Mouse (Mus musculus): ENCODE results near the gene 2810021J22Rik.
"Not testable (repeated sequence)": the region's sequence is repeated elsewhere in the genome, so short reads cannot be mapped to it uniquely, and the experiment has no call there.

2810021J22Rik gene

DNA sequence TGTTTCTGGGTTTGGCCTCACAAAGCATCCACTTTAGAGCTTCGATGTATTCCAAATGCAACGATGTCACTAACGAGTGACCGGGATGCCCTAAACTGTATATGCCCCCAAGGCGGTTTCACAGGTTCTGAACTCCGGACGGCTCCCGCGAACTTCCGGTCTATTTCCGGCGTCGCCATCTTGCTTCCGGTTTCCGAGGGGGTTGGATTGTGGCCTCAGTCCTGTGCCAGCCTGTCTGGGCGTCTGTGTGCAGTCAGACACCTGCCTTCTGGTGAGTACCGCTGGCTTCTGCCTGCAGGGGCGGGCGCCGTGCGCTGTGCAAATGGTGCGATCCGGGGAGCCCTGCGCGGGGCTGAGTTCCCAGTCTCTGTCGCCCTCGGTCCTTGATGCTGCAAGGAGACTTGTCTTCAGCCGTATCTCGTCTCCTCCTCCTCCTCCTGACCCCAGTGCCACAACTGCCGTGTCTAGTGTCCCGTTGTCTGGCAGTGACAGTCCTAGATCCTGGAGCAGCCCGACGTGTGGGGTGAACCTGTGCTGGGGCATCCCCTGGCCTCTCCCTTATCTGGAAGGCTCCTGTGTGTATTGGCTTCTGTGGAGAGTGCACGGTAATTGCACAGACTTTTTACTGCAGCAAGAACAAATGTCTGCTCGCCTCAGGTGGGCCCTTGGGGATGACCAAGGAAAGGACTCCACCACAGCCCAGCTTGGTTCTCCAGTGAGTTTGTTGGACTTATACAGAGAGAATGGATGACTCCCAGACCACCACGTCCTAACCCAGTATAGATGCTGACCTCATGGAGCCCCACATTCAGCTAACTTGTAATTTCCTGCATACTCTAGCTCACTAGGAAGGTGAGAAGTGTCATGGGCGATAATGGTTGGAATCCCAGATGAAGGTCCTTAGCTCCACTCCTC, at the start of gene 2810021J22Rik:
TSS of gene 2810021J22Rik (plus strand) at position 178 of the 915 bp plus-strand sequence.
- peak; percentile 92 for DNase-seq (ENCODE audit: low read depth, low spot score)

DNA sequence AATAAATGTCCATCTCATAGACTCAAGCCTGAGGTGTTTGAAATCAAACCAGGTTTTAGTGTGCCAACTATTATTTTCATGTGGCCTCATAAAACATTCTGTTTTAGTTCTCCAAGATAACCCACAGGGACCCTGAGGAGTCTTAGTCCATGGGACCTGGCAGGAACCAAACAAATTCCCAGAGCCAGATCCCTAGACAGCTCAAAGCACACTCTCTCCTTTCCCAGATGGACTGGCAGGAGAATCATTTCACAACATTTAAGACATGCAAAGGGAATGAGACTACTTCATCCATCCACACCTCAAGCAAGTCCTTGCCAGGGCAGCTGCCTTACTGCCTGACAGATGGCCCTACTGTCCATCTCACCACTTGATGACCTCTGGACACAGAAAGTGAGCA, 38.1 kb upstream of the 2810021J22Rik start, which contains the start of gene Olfr312:
TSS of gene Olfr312 (plus strand) at position 301 of the 400 bp plus-strand sequence.
- not testable (repeated sequence) for DNase-seq (ENCODE audit: low read depth, low spot score)

DNA sequence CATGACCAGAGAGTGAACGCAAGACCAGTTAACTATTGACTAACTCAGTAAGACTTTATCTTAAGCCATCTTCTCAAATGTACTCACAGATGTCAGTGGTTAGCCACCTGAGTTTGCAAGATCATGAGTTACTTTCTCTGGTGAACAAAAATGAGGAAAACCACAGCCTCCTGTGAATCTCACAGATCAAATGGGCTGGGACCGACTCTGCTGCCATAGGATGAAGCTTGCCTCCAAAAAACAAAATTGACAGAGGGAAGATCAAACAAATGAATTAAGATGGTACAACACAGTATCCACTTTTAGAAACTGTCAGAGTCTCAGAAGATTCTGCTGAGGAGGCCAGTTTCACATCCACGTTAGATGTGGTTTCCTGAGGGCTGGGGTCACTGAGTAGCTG, 37.3 kb upstream of the 2810021J22Rik start:
- no peak for DNase-seq (ENCODE audit: low read depth, low spot score)

DNA sequence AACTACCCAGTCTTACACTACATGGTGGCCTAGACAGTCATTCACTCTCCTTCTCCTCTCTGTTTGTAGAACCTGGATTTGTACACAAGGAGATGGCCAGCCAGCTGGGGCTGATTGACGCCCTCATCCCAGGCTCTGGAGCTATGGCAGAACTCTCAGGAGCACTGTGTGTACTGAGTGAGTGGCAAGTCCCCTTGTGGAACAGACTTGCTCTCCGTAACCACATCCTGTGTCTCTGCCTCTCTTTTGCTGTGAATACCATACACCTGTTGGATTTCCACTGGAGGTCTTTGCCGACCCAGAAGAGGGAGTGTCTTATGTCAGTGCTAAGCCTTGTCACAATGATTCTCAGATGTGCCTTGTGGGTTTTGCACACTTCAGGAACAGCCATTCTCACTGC, 34.5 kb upstream of the 2810021J22Rik start:
- not testable (repeated sequence) for DNase-seq (ENCODE audit: low read depth, low spot score)

DNA sequence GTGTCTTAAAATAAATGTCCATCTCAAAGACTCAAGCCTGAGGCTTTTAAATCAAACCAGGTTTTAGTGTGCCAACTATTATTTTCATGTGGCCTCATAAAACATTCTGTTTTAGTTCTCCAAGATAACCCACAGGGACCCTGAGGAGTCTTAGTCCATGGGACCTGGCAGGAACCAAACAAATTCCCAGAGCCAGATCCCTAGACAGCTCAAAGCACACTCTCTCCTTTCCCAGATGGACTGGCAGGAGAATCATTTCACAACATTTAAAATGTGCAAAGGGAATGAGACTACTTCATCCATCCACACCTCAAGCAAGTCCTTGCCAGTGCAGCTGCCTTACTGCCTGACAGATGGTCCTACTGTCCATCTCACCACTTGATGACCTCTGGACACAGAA, 28.1 kb upstream of the 2810021J22Rik start, which contains the start of gene Olfr311:
TSS of gene Olfr311 (plus strand) at position 301 of the 400 bp plus-strand sequence.
- not testable (repeated sequence) for DNase-seq (ENCODE audit: low read depth, low spot score)

DNA sequence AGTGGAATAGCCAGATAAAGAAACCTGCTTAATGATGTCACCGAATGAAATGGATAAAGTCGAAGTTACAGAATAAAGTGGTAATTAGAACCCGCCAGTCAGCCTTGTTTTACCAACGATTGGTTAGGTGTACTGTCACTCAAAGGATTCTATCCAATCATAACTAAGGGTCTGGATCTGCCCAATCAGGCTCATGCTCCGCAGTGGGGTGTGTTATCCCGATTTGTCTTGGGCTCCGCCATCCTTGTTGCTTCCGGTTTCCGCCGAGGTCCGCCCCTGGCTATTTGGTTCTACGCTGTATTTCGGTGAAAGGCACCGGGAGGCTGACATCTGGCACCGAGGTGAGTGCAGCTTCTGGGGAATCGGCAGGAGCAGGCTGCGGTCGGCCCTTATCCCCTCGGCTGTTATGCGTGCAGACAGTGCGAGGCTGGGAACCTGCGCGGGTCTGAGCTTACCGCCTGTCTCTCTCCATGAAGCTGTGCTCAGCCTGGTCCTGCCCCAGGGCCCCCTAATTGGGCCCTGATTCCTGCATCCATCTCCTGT, 20.0 kb upstream of the 2810021J22Rik start, which contains the start of gene Gm12258:
TSS of gene Gm12258 (plus strand) at position 240 of the 543 bp plus-strand sequence.
- peak; percentile 99 for DNase-seq (ENCODE audit: low read depth, low spot score)

DNA sequence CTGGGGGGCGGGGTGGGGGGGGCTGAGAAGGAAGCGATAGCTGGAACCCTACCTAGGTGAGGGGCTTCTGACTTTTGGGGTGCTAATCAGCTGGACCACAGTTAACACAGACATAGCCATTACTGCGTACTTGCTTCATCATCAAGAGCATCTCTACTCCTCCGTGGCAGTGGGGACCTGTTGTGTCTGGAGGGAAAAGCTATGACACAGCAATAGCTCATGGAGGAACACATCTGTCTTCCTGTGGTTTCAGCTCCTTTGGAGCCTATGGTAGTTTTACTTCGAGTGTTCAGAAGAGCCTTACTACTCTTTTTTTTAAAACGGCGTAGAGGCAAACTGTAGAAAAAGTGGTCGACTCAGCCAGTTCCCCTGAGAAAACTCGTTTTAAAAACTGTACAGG, 19.4 kb upstream of the 2810021J22Rik start:
- DNase-seq (ENCODE audit: low read depth, low spot score) = peak; percentile 20

DNA sequence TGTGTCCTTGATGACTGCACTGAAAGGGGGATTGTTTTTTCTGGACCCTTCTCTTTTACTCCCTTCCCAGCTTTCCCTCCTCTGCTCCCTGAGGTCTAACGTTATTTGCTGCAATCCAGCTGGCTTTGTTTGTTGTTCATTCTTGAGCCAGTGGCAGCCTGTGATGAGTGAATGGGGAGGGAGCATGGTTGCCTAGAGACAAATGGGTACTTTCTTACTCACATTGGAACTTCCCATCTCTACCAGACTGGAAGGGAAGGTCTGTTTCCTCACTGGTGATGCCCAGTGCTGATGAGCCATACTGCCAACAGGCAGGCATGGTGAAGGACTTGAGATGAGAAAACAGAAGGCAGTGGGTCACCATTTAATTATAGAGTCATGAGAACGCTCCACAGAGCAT, 17.3 kb upstream of the 2810021J22Rik start:
- no peak for DNase-seq (ENCODE audit: low read depth, low spot score)

DNA sequence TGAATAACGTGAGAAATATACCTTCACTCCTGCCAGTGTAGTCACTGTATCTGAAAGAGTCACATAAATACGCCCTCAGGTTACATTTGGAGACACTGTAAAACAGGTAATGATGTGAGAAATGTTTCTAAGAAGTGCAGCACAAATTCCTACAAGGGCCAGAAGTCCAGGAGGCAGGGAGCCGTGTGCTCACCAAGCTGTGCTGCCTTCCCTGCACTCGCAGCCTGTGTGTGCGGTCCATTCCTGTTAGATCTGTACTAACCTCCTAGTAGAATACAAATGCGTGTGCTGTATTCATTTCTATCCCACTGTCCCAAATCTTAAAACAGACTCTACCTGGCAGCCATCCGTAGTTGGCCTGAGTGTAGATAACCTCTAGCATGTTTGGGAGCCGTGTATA, 6.3 kb upstream of the 2810021J22Rik start:
- DNase-seq (ENCODE audit: low read depth, low spot score) = no peak

DNA sequence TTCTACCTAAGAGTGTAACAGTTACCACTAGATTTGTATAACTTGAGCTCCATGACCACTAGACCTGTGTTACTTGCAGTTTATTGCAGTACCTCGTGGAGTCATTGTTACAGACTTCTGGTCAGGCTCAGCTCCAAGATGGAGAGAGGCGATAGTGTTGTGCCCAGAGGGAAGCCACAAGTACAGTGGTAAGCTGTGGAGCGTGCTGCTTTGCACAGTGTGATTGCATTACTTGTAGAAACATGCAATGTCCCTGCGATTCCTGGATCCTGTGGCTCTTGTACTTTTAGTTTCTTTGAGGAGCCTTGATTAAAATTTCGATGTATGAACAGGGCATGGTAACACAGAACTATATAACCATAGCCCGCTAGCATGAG, 926 bp downstream of the 2810021J22Rik start:
- DNase-seq (ENCODE audit: low read depth, low spot score) = no peak

DNA sequence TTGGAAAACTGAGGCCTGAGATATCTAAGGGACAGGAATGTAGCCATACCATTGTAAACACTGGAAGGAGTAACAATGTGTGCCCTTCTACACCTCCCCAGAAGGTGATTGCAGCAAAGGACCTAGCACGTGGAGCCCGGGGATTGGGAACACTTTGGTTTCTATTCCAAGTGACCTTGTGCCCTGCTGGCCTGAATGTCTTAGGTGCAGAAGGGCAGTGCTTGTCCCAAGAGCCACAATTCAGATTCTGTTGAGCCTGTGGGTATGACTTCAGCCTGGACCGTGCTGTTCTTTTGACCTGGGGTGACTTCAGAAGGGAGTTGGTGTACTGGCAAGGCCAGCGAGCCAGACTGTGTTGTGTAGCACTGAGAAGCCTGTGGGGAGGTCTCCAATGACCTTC, 3.9 kb downstream of the 2810021J22Rik start:
- DNase-seq (ENCODE audit: low read depth, low spot score) = no peak

DNA sequence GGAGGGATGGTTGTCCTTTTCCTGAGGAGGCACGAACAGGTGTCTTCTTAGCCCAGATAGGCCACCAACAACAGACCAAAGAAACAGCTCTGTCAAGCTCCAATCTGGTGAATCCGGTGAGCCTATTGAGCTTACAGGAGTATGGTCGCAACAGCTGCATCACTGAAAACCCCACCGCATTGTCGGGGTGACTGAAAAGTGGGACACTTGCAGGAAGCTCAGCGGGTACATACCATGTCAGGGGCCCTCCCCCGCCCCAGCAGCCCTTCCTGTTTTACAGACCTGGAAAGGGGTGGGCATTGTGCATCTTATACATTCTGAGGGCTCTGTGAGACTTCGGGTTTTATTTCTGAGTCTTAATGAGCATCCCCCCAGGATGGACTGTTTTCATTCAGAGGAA, 16.7 kb downstream of the 2810021J22Rik start:
- DNase-seq (ENCODE audit: low read depth, low spot score) = no peak

DNA sequence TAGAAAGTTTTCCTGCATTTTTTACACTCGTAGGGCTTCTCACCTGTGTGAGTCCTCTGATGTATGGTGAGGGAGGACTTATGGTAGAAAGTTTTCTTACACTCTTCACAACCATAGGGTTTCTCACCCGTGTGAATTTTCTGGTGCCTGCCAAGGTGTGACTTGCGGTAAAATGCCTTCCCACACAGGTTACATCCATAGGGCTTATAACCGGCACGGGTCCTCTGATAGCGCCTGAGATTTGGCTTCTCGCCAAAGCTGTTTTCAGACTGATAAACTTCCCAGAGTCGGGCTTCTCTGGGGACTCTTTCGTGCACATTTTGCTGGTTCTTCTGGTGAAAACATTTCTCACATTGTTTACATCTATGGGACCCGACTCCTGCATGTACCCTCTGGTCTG, 23.5 kb downstream of the 2810021J22Rik start:
- DNase-seq (ENCODE audit: low read depth, low spot score) = no peak

DNA sequence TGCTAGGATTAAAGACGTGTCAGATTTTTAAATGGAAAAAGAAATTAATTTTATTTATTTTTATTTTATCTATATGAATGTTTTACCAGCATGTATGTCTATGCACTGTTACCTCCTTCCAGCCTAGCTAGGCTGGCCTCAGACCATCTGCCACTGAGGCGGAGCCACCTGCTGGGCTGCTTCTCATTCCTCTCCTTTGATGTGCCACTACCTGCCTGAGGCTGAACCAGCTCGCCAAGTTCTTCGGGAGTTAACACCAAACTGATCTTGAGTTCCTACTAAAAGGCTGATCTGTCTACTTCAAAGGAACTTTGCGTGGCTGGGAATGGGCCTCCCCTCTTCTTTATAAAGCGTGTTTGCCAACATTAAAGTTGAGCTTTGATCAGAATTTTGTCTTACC, 27.4 kb downstream of the 2810021J22Rik start:
- peak; percentile 22 for DNase-seq (ENCODE audit: low read depth, low spot score)

DNA sequence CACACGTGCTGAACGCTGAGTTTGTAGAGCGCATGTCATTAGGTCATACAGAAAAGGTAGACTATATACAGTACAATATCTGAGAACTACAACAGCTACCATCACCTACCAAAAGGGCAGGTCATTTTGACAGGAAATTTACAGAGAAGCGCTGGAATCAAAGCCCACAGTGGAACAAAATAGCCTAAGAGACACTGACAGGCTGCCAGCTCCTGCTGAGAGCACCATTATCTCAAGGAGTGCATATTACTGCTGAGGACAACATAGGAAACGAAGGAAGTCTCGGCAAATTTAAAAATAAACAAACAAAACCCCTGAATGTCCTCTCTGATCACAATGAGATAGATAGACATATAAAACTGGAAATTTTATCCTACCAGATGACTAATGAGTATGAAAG, 30.5 kb downstream of the 2810021J22Rik start:
- DNase-seq (ENCODE audit: low read depth, low spot score) = peak; percentile 20

DNA sequence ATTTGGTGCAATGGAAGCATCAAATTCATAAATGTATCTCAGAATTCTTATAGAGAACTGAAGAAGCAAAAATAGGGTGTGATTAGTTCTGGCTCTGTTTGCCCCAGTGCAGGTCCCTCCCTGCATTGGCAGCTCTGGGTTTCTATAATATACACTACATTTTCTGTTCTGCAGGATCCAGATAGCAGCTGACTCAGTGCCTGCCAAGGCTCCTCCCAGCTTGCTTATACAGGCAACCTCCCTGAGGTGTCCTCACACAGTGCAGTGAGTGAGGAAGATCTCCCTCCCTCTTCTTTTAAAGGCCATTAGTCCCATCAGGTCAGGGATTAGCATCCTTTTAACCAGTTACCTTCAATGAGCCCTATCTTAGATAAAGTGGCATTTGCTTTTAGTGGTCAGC, 34.1 kb downstream of the 2810021J22Rik start:
- peak; percentile 15 for DNase-seq (ENCODE audit: low read depth, low spot score)

DNA sequence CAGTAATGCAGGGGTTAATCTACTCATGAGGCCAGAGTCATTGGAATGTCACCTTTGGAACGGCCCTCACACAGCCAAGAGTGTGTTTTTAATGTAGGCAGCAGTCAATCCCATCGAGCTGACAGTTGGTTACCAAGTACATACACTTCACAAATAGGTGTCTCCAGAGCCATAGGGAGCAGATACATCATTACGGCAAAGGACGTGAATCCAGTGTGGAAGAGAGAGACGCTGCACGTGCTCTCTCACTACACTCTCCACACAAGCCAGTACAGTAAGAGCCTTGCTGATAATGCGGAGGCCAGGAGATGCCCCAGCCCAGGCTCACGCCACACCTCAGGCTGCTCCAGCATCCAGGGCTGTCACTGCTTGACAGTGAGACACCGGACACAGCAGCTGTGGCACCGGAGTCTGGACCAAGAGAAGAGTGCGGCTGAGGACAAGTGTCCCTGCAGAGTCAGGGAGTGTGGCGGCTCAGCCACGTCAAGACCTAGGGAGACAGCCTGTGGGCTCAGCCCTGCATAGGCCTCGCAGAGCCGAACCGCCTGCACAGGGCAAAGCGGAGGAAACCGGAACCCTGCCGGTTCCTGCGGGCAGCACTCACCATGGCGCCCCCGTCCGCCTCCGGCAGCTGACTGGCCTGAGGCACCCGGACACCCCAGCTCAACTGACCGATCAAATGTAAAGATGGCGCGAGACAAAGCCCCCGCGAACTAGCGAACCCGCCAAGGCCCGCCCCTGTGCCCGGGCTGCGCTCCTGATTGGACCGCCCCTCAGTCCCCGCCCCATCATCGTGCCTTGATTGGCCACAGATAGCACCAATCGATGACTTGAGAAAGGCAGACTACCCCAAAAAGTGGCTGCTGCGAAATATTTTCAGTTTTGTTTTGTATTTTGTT, 36.7 kb downstream of the 2810021J22Rik start, which contains the start of gene Zfp39:
TSS of gene Zfp39 (minus strand) at position 715 of the 899 bp plus-strand sequence.
- peak; percentile 97 for DNase-seq (ENCODE audit: low read depth, low spot score)

DNA sequence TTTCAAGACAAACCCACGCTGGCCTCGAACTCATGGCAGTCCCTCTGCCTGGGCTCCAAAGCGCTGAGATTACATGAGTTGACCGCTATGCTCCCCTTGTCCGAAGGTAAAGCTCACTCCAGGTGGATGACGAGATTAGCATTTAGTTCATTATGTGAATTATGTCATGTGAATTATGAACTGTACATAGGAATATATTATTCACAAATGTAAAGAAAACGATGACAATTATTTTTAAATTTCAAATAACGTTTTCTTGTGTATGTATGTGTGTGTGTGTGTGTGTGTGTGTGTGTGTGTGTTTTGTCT, 37.3 kb downstream of the 2810021J22Rik start:
- DNase-seq (ENCODE audit: low read depth, low spot score) = no peak

DNA sequence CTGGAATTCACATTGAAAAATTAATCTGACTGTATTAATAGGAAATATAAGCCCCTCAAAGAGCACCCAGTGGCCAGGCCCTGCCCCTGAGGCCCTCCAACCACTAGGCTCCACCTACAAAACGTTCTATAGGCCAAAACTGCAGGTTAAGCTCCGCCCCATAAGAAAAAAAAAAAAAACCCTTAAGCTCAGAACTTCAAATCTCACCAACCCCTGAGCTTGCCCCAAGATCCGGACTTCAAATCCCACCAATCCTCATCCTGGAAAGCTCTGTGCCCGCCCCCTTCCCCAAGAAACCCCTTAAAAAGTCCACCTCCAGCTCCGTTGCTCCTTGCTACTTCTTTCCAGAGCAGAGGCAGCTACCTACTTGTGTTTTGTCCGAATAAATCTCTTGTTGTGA, 37.8 kb downstream of the 2810021J22Rik start:
- DNase-seq (ENCODE audit: low read depth, low spot score) = peak; percentile 69

DNA sequence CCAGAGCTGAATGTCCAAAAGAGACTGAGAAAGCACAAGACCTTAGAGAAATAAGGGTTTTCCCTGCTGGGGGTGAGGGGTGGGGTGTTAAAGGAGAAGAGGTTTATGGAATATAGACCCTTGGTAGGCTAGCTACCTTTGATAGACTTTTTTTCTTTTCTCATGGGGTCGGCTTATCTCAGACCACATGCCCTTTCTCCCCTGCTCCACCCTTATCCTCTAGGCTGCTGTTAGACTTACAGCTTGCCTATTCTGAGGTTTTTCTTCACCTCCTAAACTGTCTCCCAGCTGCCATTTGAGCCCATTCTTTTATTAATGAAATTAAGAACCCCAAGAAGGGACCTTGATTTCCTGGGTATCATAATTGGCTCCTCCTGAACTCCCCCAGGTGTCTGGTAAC, 46.8 kb downstream of the 2810021J22Rik start:
- DNase-seq (ENCODE audit: low read depth, low spot score) = no peak

DNA sequence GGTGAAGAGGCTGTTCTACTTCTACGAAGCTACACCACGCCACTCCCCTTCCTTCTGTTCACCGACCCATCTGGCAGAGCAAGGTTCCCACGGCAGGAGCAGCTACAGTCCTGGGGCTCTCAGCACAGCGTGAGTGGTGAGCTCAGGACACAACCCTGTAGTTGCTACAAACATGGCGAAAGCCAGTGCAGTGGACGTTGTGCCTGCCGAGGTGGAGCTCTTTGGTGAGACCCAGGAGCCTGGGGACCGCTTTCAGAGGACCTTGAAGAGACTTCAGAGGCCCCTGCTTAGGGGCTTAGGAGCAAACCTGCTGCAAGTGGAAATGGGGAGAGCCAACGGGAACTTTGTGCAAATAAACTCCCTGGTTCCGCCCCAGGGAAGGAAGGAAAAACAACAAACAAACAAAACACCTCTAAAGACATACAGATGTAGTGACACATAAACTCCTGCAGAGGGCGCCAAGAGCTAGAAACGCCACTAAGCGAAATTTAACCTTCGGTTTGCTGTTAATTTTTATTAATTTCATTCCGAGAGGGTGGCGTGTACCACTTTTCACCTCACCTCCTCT, 47.5 kb downstream of the 2810021J22Rik start:
- peak; percentile 58 for DNase-seq (ENCODE audit: low read depth, low spot score)
